Mouse (Mus musculus) right cerebral cortex, postnatal 10 days (tissue): Measurements from ENCODE around the gene Adra2a.
A peak's percentile ranks its signal among the peaks of the same experiment; 100 is the strongest.

Source experiments
- DNase-seq, 2 experiments: peaks; one replicate each; pipeline ENCODE4 v3.0.0; 2021; ENCODE audit warnings: low spot score in 2 of 2

Adra2a gene

DNA sequence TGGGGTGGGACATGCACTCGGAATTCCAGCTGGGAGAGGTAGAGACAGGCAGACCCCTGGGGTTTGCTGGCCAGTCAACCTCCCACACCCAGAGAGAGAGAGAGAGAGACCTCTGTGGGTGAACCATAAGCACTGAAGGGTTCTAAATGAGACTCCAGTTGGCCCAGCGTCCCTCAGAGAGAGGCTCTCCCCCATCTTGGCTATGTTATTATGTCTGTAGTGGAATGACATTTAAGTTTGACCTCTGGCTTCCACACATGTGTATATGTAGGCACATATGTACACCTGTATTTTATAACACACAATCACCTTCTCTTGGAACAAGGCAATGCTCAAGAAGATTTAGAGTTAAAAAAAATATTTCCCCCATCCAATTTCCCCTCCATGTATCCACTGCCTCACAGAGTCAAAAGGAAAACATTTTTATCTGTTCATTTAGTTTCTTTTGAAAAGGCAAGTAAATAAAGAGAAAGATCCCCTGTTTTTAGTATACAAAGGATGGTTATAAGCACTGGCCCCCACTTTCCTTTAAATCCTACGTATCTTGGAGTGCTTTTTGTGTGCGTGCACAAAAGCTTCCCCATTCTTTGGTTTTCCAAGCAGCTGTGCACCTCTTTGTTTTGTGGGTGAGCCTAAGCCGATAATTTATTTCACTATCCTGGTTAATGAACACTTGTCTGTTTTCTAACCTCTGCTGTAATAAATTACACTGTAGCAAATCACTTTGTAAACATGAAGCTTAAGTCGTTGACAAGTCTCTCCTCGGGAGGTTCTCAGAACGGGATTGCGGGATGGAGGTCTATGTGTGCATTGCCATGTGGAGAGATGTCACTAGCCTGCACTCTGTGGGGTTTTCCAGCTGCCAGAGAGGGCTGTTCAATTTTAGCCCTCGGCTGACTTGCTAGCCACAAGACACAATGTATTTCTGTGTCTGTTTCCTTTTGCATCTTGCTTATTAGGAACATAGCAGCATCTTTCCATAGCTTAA, 32.7 kb downstream of the Adra2a start:
- DNase-seq = no peak

DNA sequence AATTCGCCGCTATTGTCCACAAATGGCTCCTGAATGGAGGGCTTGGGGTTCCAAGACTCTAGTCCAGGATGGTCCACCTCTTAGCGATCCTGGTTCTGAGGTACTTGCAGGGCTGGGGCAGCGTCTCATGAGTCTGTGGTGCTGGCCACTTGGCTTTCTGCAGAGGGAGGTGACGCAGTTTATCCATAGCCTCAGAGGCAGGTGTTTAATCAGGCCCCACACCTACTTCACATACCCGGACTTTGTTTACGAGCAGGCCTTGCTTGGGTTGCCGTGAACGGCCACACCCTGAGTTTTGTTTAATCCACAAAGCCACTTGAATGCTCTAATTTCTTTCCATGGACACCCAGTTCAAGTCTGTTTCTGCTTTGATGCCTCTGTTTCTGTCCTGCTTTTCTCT, 37.4 kb downstream of the Adra2a start:
- DNase-seq = no peak

DNA sequence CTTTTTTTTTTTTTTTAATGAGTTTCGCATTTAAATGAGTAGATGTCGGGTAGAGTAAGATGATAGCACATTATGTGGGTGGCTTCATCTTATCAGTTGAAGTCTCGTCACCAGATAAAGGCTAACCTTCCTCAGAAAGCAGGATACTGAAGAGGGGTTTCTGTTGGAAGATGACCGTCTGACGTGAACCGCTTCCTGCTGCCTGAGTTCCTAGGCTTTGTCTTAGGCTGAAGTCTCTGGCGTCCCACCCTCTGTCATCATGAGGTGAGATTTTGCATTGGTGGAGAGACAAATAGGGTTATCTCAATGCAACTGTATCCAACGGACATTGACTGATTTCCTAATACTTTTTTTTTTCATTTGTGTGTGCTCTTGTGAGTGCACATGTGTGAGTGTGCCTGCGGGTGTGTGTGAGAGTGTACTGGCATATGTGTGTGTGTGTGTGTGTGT, 37.8 kb downstream of the Adra2a start:
- DNase-seq = no peak

DNA sequence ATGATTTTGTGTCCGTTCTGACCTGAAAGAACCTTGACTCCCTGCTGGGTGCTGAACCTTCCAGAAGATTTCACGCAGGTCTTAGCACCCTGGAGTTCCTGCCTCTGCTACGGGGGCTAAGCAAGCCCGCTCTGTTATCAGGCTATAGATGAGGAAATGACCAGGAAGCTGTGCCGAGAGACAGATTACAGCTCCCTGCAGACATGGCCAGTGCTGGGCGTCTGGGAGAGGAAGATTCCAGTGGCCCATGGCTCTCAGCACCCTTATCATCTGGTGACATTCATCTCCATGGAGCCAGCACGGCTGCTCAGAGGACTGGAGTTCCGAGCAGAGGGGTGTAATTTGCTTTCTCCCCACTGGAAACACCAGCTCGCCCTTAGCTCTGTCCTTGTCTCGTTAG, 43.4 kb downstream of the Adra2a start:
- no peak for DNase-seq

DNA sequence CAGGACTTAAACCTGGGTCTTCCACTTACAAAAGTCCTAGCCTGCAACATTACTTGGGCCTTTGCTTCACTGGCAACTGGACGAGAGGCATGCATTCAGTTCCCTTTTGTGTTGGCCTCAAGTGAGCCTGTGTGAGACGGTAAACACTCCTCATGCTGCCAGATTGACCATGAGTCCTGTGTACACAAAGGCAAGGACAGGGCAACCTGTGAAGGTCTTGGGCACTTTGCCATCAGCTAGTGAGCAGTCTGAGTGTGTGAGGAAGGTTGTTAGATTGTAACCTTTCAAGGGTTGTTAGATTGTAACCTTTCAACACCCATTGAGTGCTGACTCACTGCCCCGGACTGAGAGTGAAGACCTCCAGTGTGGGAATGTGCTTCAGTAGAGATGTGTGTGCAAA, 49.6 kb downstream of the Adra2a start:
- no peak for DNase-seq

DNA sequence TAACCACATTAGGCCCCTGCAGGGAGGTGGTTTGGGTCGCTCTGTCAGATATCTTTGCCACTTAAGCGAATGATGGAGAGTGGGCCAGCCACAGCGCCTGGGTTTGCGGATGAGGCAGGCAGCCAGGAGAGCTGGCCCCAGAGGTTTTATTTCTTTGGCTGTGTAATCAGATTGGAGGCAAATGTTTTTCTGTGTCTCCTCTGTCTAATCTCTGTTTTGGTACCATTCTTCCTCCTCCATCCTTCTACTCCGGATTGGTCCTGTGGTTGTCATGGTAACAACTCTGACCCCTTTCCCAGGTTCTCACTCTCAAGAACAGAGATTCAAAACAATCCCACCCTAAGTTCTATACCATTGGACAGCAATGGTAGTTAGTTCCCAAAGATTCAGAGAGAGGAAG, 51.8 kb downstream of the Adra2a start:
- peak in 1 of 2 experiments; percentile 29 for DNase-seq

DNA sequence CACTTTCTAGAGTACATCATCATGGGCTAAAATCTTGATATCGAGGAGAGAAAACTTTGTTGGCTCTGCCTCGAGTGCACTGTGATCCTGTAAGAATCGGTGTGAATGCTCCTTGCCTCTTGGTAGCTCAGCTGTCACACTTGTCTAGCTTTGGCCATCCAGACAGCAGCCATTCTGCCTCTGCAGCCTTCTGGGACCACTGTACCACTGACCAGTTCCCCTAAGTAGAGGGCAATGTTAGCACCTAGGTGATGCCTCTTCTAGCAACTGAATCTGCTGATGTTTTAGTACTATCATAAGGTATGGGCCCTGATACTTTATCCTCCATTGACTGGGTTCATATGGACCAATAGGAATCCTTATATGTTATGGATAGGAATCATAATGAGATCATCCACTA, 54.4 kb downstream of the Adra2a start:
- DNase-seq = no peak
